1 mouse cellular context compared by ENCODE assay signal in the genomic region with DNA sequence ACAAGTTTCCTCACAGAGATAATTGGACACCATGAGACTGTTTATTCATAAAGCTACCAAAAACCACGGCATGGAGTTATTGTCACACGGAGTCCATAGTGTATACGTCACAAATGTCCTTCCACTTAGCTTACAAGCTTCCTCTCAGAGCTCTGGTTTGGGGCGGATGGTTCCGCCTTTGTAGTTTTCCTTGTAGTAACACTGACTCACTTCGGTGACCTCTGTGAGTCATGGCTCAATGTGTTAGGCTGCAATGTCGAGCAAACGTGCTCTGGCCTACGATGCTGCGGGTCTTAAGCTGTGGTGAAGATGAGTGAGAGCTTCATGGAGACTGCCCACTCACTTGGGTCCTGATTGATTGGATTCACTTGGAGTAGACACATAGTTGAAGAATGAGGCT.
TF ChIP-seq lines count a peak whose summit lies in the region.

No protein-coding gene starts in this region.

TF ChIP-seq in CH12.LX, 34 proteins besides CTCF, POLR2A, EP300 and RAD21 (continued from another document):
- TF ChIP-seq TBP (conservative IDR thresholded peaks at IDR 0.05; ENCODE audit: low read depth, low read length) (no peak), PAX5 (IDR thresholded peaks at IDR 0.05; ENCODE audit: low read length) (no peak), TCF12 (IDR thresholded peaks at IDR 0.05; ENCODE audit: low read depth, low read length) (no peak), KAT2A (IDR thresholded peaks at IDR 0.05; ENCODE audit: insufficient replicate concordance, low read length) (no peak)
TF ChIP-seq in CH12.LX: peak in this region for 0.
